Mouse (Mus musculus) activated CD4-positive, CD25-positive, alpha-beta regulatory T cell, adult 9 weeks (primary cell): ENCODE data around the gene Olfr357. TPM values are rescaled to one million over a fixed set of nuclear protein-coding genes. Genes with fewer than 3 reads are reported as not detected.

Source experiments
- polyA plus RNA-seq: library from polyadenylated mRNA; unstranded; fragments of 100-300 nt; shearing (Covaris generic); gene quantifications from one replicate; pipeline ENCODE4 v1.2.1, GENCODE M21; 2017

The Olfr357 gene
- polyA plus RNA-seq: not detected

GRCm38 (mm10) chr2:36993527-36993926 lies at the start of gene Olfr357:
Gene Olfr357, plus strand, starts transcription at chr2:36993827.

GRCm38 (mm10) chr2:37009235-37009634 lies 15.6 kb downstream of the Olfr357 start, which contains the start of gene Olfr358:
Gene Olfr358, minus strand, starts transcription at chr2:37009335.

Other genes with a start within 250 kb of the Olfr357 start
- gene Olfr348, start 209.6 kb upstream of the Olfr357 start, polyA plus RNA-seq: not detected
- gene Olfr50, start 203.3 kb upstream of the Olfr357 start, polyA plus RNA-seq: not detected
- not detected for gene Olfr3, start 176.8 kb upstream of the Olfr357 start, polyA plus RNA-seq
- gene Olfr350, start 147.5 kb upstream of the Olfr357 start, polyA plus RNA-seq: not detected
- not detected for gene Olfr351, start 131.2 kb upstream of the Olfr357 start, polyA plus RNA-seq
- gene Olfr352, start 125.4 kb upstream of the Olfr357 start, polyA plus RNA-seq: not detected
- not detected for gene Olfr353, start 100.9 kb upstream of the Olfr357 start, polyA plus RNA-seq
- gene Olfr354, start 88.1 kb upstream of the Olfr357 start, polyA plus RNA-seq: not detected
- not detected for gene Olfr355, start 64.9 kb upstream of the Olfr357 start, polyA plus RNA-seq
- not detected for gene Olfr356, start 56.7 kb upstream of the Olfr357 start, polyA plus RNA-seq
- gene Olfr358, start 15.5 kb downstream of the Olfr357 start, polyA plus RNA-seq: not detected
- not detected for gene Olfr360, start 71.9 kb downstream of the Olfr357 start, polyA plus RNA-seq
- gene Olfr361, start 95.5 kb downstream of the Olfr357 start, polyA plus RNA-seq: not detected
- not detected for gene Olfr362, start 124.1 kb downstream of the Olfr357 start, polyA plus RNA-seq
- gene Olfr364-ps1, start 145.5 kb downstream of the Olfr357 start, polyA plus RNA-seq: not detected
- gene Olfr365, start 194.4 kb downstream of the Olfr357 start, polyA plus RNA-seq: not detected
- gene Olfr366, start 217.7 kb downstream of the Olfr357 start, polyA plus RNA-seq: not detected